Mouse (Mus musculus) kidney, adult 2 months (tissue): ENCODE measurements around the gene Pdcd11. TPM values are rescaled to one million over a fixed set of nuclear protein-coding genes. Genes with fewer than 3 reads are reported as not detected.

Experiments used
- DNase-seq: peaks from one replicate; pipeline ENCODE4 v3.0.0; 2021
- H3K27ac ChIP-seq: fragments of 200-500 bp; 2 replicates; pipeline ENCODE4 v1.5.1; 2012; ENCODE audit warnings: low read depth, low read length, control low read depth, inconsistent platforms; ENCODE audit not compliant: insufficient read depth
- H3K27me3 ChIP-seq: fragments of 200-500 bp; replicated peaks from 2 replicates; pipeline ENCODE4 v1.6.1; 2012; ENCODE audit warnings: mild to moderate bottlenecking, moderate library complexity, low read length, inconsistent platforms; ENCODE audit not compliant: control insufficient read depth, insufficient read depth
- H3K36me3 ChIP-seq: fragments of 200-500 bp; 2 replicates; pipeline ENCODE4 v1.6.1; 2012; ENCODE audit warnings: mild to moderate bottlenecking, moderate library complexity, low read length, inconsistent platforms; ENCODE audit not compliant: control insufficient read depth, insufficient read depth
- H3K4me1 ChIP-seq: fragments of 200-500 bp; 2 replicates; pipeline ENCODE4 v1.6.1; 2011; ENCODE audit warnings: low read length; ENCODE audit not compliant: control insufficient read depth, insufficient read depth
- H3K4me3 ChIP-seq: fragments of 200-500 bp; 2 replicates; pipeline ENCODE4 v1.5.1; 2011; ENCODE audit warnings: mild to moderate bottlenecking, low read depth, low read length, control low read depth; ENCODE audit not compliant: insufficient read depth
- CTCF ChIP-seq: fragments of 200-500 bp; conservative IDR thresholded peaks from 2 replicates; pipeline ENCODE4 v1.5.1; 2011; ENCODE audit warnings: low read depth, mild to moderate bottlenecking, control low read depth, low read length, moderate library complexity, mixed read lengths; ENCODE audit not compliant: insufficient read depth, insufficient read length
- POLR2A ChIP-seq: fragments of 200-500 bp; IDR thresholded peaks from one replicate; pipeline ENCODE4 v1.6.1; 2011; ENCODE audit warnings: low read depth, low read length, control low read depth
- WGBS: fragments of 180-500 bp; shearing (Covaris S2); methylation state at CpG from one replicate; pipeline ENCODE4 v1.1.7; 2018; 5-methylcytosine and 5-hydroxymethylcytosine counted together
- polyA plus RNA-seq: library from polyadenylated mRNA; depleted of rRNA; stranded (reverse); fragments of >200 nt; gene quantifications from 2 replicates; pipeline ENCODE4 v1.2.3, GENCODE M21; 2012

The Pdcd11 gene
- polyA plus RNA-seq, 1 experiment, result 9.3 TPM

DNA sequence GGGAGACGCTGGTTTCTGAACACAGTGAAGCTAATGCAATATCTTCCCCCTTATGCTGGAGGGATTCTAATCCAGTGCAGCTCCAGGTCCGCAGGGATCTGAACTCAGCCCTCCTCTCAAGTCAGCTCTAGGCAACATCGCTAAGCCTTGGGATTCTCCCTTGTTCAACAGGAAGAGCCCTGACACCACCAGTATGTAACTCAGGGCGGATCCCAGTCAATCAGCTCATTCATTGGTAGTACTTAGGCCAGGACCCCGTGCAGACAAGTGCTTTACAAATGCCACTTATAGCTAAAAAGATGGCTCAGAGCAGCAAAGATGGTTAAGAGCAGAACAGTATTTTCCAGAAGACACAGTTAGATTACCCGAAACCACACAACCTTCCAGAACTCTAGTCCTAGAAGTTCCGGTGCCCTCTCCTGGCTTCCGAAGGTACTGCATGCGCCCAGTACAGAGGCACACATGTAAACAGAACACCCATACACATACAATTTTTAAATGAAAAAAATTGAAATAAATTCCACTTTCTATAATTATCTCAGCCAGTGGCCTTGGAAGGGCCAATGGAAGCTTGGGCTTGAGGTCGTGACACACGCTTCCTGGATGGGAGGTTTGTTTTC, 78.3 kb downstream of the Pdcd11 start:
- peak; percentile 79 for TF ChIP-seq CTCF
- no peak for TF ChIP-seq POLR2A
- 16% methylated on average over 11 of the region's 11 CpGs for WGBS
- DNase-seq, result peak; percentile 90

GRCm38 (mm10) chr19:47174515-47174914, 83.9 kb downstream of the Pdcd11 start:
- H3K4me1 ChIP-seq, result no peaks in the 10 kb centered on the region
- H3K4me3 ChIP-seq, result no peak overlapping the region
- WGBS, result 53% methylated on average over 3 of the region's 3 CpGs
- no peaks in the 10 kb centered on the region for H3K36me3 ChIP-seq
- DNase-seq, result peak; percentile 67
- TF ChIP-seq POLR2A, result no peak
- peak; percentile 62 for TF ChIP-seq CTCF
- H3K27ac ChIP-seq, result no peak overlapping the region
- H3K27me3 ChIP-seq, result no peaks in the 10 kb centered on the region

More for the DNA sequence above, 78.3 kb downstream of the Pdcd11 start:
- Histone ChIP-seq H3K27me3 (no peaks in the 10 kb centered on the region), H3K4me1 (0 out of 2 replicates have a peak, but pooled peaks cover 3% of the 10 kb centered on the region), H3K4me3 (no peak overlapping the region), H3K27ac (0 out of 2 replicates have a peak overlapping the region, but pooled peaks have one; percentile 12), H3K36me3 (no peaks in the 10 kb centered on the region)

- no peak for DNase-seq
- H3K27ac ChIP-seq, result no peak overlapping the region
- WGBS, result 70% methylated on average over 2 of the region's 2 CpGs
- TF ChIP-seq CTCF (0 out of 2 replicates have a peak, but pooled peaks have one; percentile 5), POLR2A (no peak)
- no peaks in the 10 kb centered on the region for H3K27me3 ChIP-seq
- H3K4me1 ChIP-seq, result no peaks in the 10 kb centered on the region
- no peaks in the 10 kb centered on the region for H3K36me3 ChIP-seq
- H3K4me3 ChIP-seq, result no peak overlapping the region
Measured at GRCm38 (mm10) chr19:47175472-47175871, 84.9 kb downstream of the Pdcd11 start.

DNA sequence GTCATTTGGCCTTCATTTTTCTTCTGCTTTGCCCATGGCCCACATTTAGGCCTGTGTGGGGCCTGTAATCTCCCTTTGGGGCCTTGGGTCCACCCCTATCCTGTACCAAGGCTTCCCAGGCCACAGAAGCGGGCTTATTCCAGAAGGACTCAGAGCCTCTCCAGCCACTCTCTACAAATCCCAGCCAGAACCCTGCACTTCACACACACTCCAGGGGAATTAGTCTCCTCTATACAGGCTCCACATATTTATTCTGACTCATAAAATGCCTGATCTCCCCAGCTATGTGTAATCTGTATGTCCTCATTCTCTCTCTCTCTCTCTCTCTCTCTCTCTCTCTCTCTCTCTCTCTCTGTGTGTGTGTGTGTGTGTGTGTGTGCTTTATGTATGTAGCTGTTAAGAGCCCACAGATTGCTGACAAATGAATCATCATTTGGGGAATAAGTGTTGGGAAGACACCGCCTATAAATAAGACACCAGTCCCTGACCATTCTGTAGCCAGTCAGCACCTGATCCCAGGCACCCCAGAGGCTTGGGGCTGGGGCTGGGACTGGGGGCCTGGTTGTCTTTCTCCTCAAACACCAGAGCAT, 86.4 kb downstream of the Pdcd11 start:
- DNase-seq, result no peak
- H3K36me3 ChIP-seq, result no peaks in the 10 kb centered on the region
- no peak overlapping the region for H3K27ac ChIP-seq
- no peak overlapping the region for H3K4me3 ChIP-seq
- H3K27me3 ChIP-seq, result no peaks in the 10 kb centered on the region
- 94% methylated on average over 2 of the region's 2 CpGs for WGBS
- H3K4me1 ChIP-seq, result no peaks in the 10 kb centered on the region
- TF ChIP-seq CTCF (no peak), POLR2A (no peak)

- H3K27ac ChIP-seq, result no peak overlapping the region
- no peaks in the 10 kb centered on the region for H3K36me3 ChIP-seq
- WGBS, result 40% methylated on average over 10 of the region's 10 CpGs
- peak; percentile 44 for TF ChIP-seq CTCF
- TF ChIP-seq POLR2A, result no peak
- H3K27me3 ChIP-seq, result no peaks in the 10 kb centered on the region
- no peak overlapping the region for H3K4me3 ChIP-seq
- no peaks in the 10 kb centered on the region for H3K4me1 ChIP-seq
- peak; percentile 14 for DNase-seq
Measured at GRCm38 (mm10) chr19:47178001-47178400, 87.4 kb downstream of the Pdcd11 start.

GRCm38 (mm10) chr19:47178431-47179271, 88.1 kb downstream of the Pdcd11 start, which contains the start of gene Neurl1a:
Neurl1a (plus strand) TSS chr19:47178820.
- Histone ChIP-seq H3K36me3 (no peaks in the 10 kb centered on the region), H3K4me1 (no peaks in the 10 kb centered on the region), H3K27me3 (no peaks in the 10 kb centered on the region), H3K27ac (no peak within 1 kb of the TSS), H3K4me3 (peak within 1 kb of the TSS; percentile 51)
- DNase-seq, result peak; percentile 33
- TF ChIP-seq POLR2A, result no peak
- TF ChIP-seq CTCF, result no peak
- WGBS, result 1% methylated on average over 91 of the region's 98 CpGs
